Mouse (Mus musculus) liver, adult 2 months (tissue): ENCODE results near the gene Prune1. TPM values are rescaled to one million over a fixed set of nuclear protein-coding genes. Genes with fewer than 3 reads are reported as not detected.
"Not testable (repeated sequence)": the region's sequence is repeated elsewhere in the genome, so short reads cannot be mapped to it uniquely, and the experiment has no call there.

Experiments
- DNase-seq: peaks from one replicate; pipeline ENCODE4 v3.0.0-alpha.2; 2011; ENCODE audit warnings: low read depth, low spot score; ENCODE audit errors: extremely low read depth
- H3K27ac ChIP-seq: fragments of 200-500 bp; replicated peaks from 2 replicates; pipeline ENCODE4 v1.5.1; 2012; ENCODE audit warnings: low read depth, mild to moderate bottlenecking, control low read depth, inconsistent platforms, low read length; ENCODE audit not compliant: insufficient read depth
- H3K27me3 ChIP-seq: fragments of 200-500 bp; 2 replicates; pipeline ENCODE4 v1.6.1; 2012; ENCODE audit warnings: mild to moderate bottlenecking, moderate library complexity, low read length, inconsistent platforms; ENCODE audit not compliant: control insufficient read depth, insufficient read depth
- H3K36me3 ChIP-seq: fragments of 200-500 bp; 2 replicates; pipeline ENCODE4 v1.6.1; 2012; ENCODE audit warnings: low read length, inconsistent platforms; ENCODE audit not compliant: control insufficient read depth, insufficient read depth
- H3K4me1 ChIP-seq: fragments of 200-500 bp; 2 replicates; pipeline ENCODE4 v1.6.1; 2011; ENCODE audit warnings: low read length; ENCODE audit not compliant: control insufficient read depth, insufficient read depth
- H3K4me3 ChIP-seq: fragments of 200-500 bp; 2 replicates; pipeline ENCODE4 v1.5.1; 2011; ENCODE audit warnings: low read depth, mild to moderate bottlenecking, control low read depth, low read length, moderate library complexity; ENCODE audit not compliant: insufficient read depth
- H3K79me2 ChIP-seq: fragments of 200-500 bp; 2 replicates; pipeline ENCODE4 v1.6.1; 2012; ENCODE audit warnings: inconsistent platforms, mild to moderate bottlenecking, low read length, moderate library complexity; ENCODE audit not compliant: control insufficient read depth, insufficient read depth
- H3K9ac ChIP-seq: fragments of 200-500 bp; 2 replicates; pipeline ENCODE4 v1.6.1; 2012; ENCODE audit warnings: low read depth, mild to moderate bottlenecking, control low read depth, inconsistent platforms, low read length
- CTCF ChIP-seq: fragments of 200-500 bp; IDR thresholded peaks from 2 replicates; pipeline ENCODE4 v1.5.1; 2011; ENCODE audit warnings: low read depth, low read length, control low read depth
- POLR2A ChIP-seq: fragments of 200-500 bp; IDR thresholded peaks from 2 replicates; pipeline ENCODE4 v1.6.1; 2011; ENCODE audit warnings: low read length, control low read depth; ENCODE audit not compliant: insufficient read depth; ENCODE audit errors: extremely low read depth
- WGBS: fragments of 180-500 bp; shearing (Covaris S2); methylation state at CpG from one replicate; pipeline ENCODE4 v1.1.7; 2018; 5-methylcytosine and 5-hydroxymethylcytosine counted together
- polyA plus RNA-seq: library from polyadenylated mRNA; depleted of rRNA; stranded (reverse); fragments of >200 nt; gene quantifications from 2 replicates; pipeline ENCODE4 v1.2.3, GENCODE M21; 2012
- total RNA-seq: library from RNA; depleted of rRNA; stranded (reverse); fragments of >200 nt; gene quantifications from 2 replicates; pipeline ENCODE4 v1.2.3, GENCODE M21; 2014

Prune1 gene
- total and polyA plus RNA-seq, 2 experiments: 7.6 to 11.3 TPM

GRCm38 (mm10) chr3:95218466-95219137 lies 63.3 kb downstream of the Prune1 start:
- 68% methylated on average over 6 of the region's 6 CpGs for WGBS
- no peak for DNase-seq
- H3K4me3 ChIP-seq: no peak overlapping the region
- H3K27ac ChIP-seq: no peak overlapping the region
- TF ChIP-seq POLR2A (no peak), CTCF (no peak)
- H3K79me2 ChIP-seq: peaks cover 4% of the 10 kb centered on the region; the same call in 1 of the 2 replicates
- peaks cover 11% of the 10 kb centered on the region for H3K4me1 ChIP-seq
- H3K9ac ChIP-seq: no peak overlapping the region
- H3K36me3 ChIP-seq: peaks cover 4% of the 10 kb centered on the region
- no peaks in the 10 kb centered on the region for H3K27me3 ChIP-seq

DNA sequence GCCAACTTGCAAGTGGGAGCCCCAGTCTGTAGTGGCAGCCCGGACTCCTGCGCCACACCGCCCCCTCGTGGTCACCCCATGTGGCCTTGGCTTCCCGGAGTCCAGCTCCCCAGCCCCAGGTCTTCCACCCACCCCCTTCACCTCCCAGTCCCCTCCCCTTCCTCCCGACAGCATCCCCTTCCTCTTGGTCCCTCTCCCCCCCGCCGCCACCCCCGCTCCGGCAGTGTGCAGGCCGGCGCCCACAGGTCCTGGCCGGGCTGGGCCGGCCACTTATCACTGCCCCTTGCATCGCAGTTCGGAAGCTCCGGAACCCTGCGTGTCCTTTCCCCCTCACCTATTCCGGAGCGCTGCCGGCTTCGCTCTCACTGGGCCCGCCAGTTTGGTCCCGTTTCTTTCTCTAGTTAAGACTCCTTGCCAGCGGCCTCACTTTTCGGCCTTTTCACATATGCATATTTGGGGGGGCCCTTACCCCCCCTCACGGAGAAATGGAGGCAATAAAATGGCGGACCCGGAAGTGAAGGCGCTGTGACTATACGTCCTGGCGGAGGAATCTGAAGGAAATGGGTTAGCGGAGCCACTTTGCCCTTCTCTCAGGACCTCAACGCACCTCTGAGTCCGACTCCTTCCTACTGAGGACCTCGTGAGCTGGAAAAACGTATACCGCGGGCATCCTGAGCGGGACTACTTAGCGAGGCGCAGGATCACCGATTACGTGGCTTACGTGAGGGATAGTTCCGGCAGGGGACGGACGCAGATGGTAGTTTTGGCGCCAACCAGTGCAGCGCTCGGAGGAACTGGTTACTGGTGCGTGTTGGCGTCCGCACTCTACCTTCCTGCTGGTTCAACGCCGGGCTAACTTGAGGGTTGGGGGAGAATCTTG lies 64.4 kb downstream of the Prune1 start, which contains the start of gene Gabpb2:
Gabpb2 (minus strand) TSS at position 662 of the 880 bp plus-strand sequence.
- TF ChIP-seq POLR2A: 0 out of 2 replicates have a peak, but pooled peaks have one; percentile 48
- peak; percentile 88 for TF ChIP-seq CTCF

DNA sequence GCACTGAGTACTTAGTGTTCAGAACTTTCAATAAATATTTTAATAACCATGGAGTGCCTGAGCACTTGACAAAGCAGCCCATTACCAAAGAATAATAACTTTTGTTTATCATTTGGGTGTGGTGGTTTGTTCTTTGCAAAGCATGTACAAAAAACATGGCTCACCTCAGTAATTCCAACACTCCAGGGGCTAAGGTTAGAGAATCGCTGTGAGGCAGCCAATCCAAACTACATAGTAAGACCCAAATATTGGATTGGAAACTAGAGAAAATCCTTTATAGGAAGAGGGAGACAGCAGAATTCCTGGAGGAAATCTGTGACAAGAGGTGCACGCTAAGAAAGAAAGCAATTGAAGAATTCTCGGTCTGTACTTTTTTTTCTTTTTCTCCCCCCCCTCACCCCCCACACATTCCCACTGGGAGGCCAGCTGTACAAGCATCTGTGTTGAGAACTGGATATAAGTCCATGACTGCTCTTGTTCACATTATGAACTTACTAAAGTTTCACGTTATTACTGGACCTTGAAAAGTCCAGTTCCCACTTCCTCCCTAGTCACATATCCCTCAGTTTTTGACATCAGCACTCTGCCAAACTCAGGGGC lies 65.1 kb downstream of the Prune1 start:
- peak overlapping the region; percentile 74 for H3K4me3 ChIP-seq
- 4% methylated on average over 4 of the region's 4 CpGs for WGBS
- DNase-seq: no peak
- no peak for TF ChIP-seq POLR2A
- TF ChIP-seq CTCF: no peak
- H3K27me3 ChIP-seq: no peaks in the 10 kb centered on the region
- peak overlapping the region; percentile 58 for H3K27ac ChIP-seq
- peaks cover 14% of the 10 kb centered on the region for H3K4me1 ChIP-seq
- peak overlapping the region; percentile 53; the same call in 1 of the 2 replicates for H3K9ac ChIP-seq
- peaks cover 4% of the 10 kb centered on the region; the same call in 1 of the 2 replicates for H3K79me2 ChIP-seq
- H3K36me3 ChIP-seq: peaks cover 4% of the 10 kb centered on the region

More for the DNA sequence above, 64.4 kb downstream of the Prune1 start, which contains the start of gene Gabpb2:
- DNase-seq: peak; percentile 83
- WGBS: under 1% methylated on average over 56 of the region's 56 CpGs
- Histone ChIP-seq H3K79me2 (peaks cover 4% of the 10 kb centered on the region; the same call in 1 of the 2 replicates), H3K36me3 (peaks cover 4% of the 10 kb centered on the region), H3K27me3 (no peaks in the 10 kb centered on the region), H3K27ac (peak within 1 kb of the TSS; percentile 74), H3K4me3 (peak within 1 kb of the TSS; percentile 74), H3K9ac (peak within 1 kb of the TSS; percentile 76), H3K4me1 (peaks cover 11% of the 10 kb centered on the region)

DNA sequence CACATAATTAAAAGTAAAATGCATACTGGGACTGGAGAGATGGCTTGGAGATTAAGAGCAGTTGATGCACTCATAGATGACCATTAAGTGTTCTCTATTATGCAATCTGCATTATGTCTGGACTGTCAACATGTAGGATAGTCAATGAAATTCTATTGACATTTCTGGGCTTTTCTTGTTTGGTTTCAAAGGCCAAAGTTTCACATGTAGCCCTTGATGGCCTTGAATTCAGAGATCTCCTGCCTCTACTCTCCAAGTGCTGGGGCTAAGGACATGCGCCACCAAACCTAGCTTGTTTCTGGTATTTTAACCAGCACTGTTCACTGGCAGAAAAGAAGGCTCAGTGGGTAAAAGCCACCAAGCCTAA lies 68.3 kb downstream of the Prune1 start:
- H3K79me2 ChIP-seq: peaks cover 4% of the 10 kb centered on the region; the same call in 1 of the 2 replicates
- H3K27ac ChIP-seq: peak overlapping the region; percentile 96
- no peak overlapping the region for H3K4me3 ChIP-seq
- peak; percentile 98 for DNase-seq
- no peaks in the 10 kb centered on the region for H3K27me3 ChIP-seq
- peaks cover 17% of the 10 kb centered on the region for H3K4me1 ChIP-seq
- 38% methylated on average over 1 of the region's 1 CpGs for WGBS
- peak overlapping the region; percentile 17; the same call in 1 of the 2 replicates for H3K9ac ChIP-seq
- H3K36me3 ChIP-seq: peaks cover 4% of the 10 kb centered on the region
- TF ChIP-seq POLR2A (no peak), CTCF (no peak)

DNA sequence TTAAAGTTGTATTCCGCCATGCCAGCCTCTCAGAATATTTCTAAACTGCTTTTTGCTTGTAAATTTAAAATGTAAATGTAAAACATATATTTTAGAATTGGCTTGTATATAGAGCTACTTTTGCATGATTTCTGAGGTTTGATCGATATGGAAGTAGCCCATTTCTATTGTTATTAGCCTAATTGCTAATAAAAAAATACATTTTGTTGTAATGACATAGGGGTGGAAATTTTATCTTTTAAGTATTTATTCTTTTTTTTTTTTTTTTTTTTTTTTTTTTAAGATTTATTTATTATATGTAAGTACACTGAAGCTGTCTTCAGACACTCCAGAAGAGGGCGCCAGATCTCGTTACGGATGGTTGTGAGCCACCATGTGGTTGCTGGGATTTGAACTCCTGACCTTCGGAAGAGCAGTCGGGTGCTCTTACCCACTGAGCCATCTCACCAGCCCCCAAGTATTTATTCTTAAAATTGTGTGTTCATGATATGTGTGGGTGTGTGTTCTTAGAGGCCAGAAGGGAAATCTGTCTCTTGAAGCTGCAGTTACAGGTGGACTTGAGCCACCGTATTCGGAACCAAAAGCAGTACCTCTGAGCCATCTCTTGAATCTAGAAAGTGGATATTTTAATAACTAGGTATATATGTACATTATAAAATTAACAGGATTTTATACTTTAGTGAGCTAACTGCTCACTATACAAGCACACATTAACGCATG lies 68.8 kb downstream of the Prune1 start:
- H3K27me3 ChIP-seq, DNase-seq, H3K9ac ChIP-seq, H3K79me2 ChIP-seq, H3K36me3 ChIP-seq, H3K4me3 ChIP-seq: not testable (repeated sequence)
- Histone ChIP-seq H3K4me1 (peaks cover 20% of the 10 kb centered on the region), H3K27ac (peak overlapping the region; percentile 74)
- WGBS: 47% methylated on average over 9 of the region's 10 CpGs
